Mouse (Mus musculus): Measurements from ENCODE around the gene Clmn. TPM values are rescaled to one million over a fixed set of nuclear protein-coding genes. Genes with fewer than 3 reads are reported as not detected.

The Clmn gene
- under 1 TPM; 0.08 to 0.81 TPM for polyA plus RNA-seq (2017; shearing (Covaris generic))

GRCm38 (mm10) chr12:104864439-104865165, at the start of gene Clmn:
Clmn (minus strand) TSS chr12:104865076.

DNA sequence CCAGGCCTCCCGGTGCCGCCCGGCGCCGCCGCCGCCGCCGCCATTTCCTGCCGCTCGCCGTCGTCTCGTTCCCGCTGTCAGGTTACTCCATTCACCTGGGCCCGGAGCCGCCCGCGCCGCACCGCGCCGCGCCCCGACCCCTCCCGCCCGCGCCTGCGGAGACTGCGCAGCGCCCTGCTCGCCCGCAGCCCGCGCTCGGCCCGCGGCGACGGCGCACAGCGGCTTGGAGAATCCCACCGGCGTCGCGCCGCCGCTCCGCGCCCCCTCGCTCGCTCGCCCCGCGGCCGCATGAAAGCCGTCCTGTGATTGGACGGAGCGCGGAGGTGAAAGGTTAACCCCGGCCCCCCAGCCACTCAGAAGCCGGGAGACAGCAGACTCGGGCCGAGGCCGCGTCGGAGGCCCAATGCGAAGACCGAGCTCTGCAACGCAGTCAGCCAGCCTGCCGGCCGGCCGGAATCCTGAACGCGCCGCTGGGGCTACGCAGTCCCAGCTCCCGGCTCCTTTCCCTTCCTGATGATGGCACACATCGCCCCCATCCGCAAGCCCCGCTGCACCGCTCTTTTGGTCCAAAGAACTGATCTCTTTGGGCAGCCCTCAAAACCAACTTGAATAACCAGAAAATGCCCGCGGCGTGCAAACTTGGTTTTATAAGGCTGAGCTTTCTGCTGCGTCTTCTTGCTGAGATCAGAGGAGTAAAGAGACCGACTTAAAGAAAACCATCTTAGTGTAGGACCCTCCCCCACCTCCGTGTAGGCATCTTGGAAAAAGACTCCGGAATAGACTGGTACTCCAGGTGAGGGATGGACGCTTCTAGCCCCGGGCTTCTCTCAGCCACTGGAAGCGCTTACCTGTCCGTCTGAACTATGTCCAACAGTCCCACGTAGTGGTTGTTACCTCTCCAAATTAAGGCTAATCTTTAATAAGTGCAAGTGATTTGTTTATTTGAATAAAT, 112.8 kb downstream of the Clmn start, which contains the start of gene Dicer1:
Gene Dicer1, minus strand, starts transcription at position 139 of the 952 bp plus-strand sequence.

Other genes with a start within 250 kb of the Clmn start
- gene Dicer1, start 113.1 kb downstream of the Clmn start, polyA plus RNA-seq (2017; shearing (Covaris generic)): 10 to 100 TPM; 37.9 to 39.9 TPM
- gene Syne3, start 144.7 kb upstream of the Clmn start, polyA plus RNA-seq (2017; shearing (Covaris generic)): 1 to 10 TPM; 6.2 to 9.8 TPM
- gene Glrx5, start 167.6 kb upstream of the Clmn start, polyA plus RNA-seq (2017; shearing (Covaris generic)): 10 to 100 TPM; 86.0 to 97.7 TPM